Mouse (Mus musculus): ENCODE measurements around the gene Ptprm. TPM values are rescaled to one million over a fixed set of nuclear protein-coding genes. Genes with fewer than 3 reads are reported as not detected.

Ptprm gene
- polyA plus RNA-seq, 1 experiment from 2014 or later, result 12.6 TPM

DNA sequence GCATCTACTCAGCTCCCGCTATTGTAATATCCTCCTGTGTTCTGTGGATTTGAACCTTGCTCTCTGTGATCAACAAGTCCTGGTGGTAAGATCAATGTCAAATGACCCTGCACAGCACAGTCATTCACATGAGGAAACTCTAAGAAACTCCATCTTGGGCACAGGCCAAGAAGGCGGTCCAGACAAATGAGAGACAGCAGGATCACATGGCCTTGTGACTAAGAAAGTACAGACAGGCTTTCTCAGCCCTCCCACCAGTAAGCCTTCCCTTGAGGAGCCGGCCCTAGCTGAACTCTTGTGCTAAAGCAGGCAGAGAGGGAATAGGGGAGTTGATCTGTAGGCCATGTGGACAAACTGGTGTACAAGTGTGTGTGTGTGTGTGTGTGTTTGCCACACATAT is 49.4 kb downstream of the Ptprm start:
- Histone ChIP-seq H3K27me3 (no peaks in the 10 kb centered on the region), H3K9ac (replicated peaks) (no peak overlapping the region), H3K4me2 (no peak overlapping the region), H3K9me3 (no peaks in the 10 kb centered on the region; the same call in 1 of the 2 replicates), H3K4me3 (replicated peaks) (no peak overlapping the region), H3K4me1 (replicated peaks) (peaks cover 15% of the 10 kb centered on the region), H3K36me3 (no peaks in the 10 kb centered on the region), H3K27ac (no peak overlapping the region)
- no peak for ATAC-seq (ENCODE audit: insufficient number of reproducible peaks, insufficient read depth, low FRiP score, low TSS enrichment, low read depth)
- 72% methylated on average over 3 of the region's 3 CpGs for WGBS

GRCm38 (mm10) chr17:67303326-67304099 is 50.7 kb downstream of the Ptprm start:
- H3K4me2 ChIP-seq, result no peak overlapping the region
- H3K4me1 ChIP-seq (replicated peaks), result peaks cover 15% of the 10 kb centered on the region
- no peaks in the 10 kb centered on the region for H3K36me3 ChIP-seq
- no peak for ATAC-seq (ENCODE audit: insufficient number of reproducible peaks, insufficient read depth, low FRiP score, low TSS enrichment, low read depth)
- H3K27ac ChIP-seq, result peak overlapping the region; percentile 57; the same call in 1 of the 2 replicates
- no peaks in the 10 kb centered on the region for H3K27me3 ChIP-seq
- H3K9me3 ChIP-seq, result no peaks in the 10 kb centered on the region; the same call in 1 of the 2 replicates
- H3K9ac ChIP-seq (replicated peaks), result no peak overlapping the region
- no peak overlapping the region for H3K4me3 ChIP-seq (replicated peaks)
- WGBS, result 71% methylated on average over 18 of the region's 18 CpGs

DNA sequence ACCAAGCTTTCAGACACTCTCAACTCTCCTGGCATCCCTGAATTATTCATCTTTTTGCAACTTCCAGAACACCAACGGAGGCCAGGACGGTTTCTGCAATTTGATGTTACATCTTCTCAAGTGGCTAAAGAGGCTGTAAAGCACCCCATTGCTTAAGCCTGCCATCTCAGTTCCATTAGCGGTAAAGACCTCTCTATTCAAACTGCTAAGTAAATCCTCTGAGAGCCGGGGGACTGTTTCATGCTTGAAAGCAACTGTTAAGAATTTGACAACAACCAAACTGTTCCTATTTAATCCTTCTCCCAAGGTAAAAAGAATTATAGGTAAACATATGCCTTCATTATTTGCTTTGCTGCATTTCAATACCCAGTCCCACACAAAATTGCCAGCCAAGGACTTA is 51.7 kb downstream of the Ptprm start:
- no peak for ATAC-seq (ENCODE audit: insufficient number of reproducible peaks, insufficient read depth, low FRiP score, low TSS enrichment, low read depth)
- H3K4me2 ChIP-seq, result no peak overlapping the region
- H3K4me3 ChIP-seq (replicated peaks), result no peak overlapping the region
- 51% methylated on average over 4 of the region's 4 CpGs for WGBS
- H3K9ac ChIP-seq (replicated peaks), result no peak overlapping the region
- H3K27me3 ChIP-seq, result no peaks in the 10 kb centered on the region
- no peaks in the 10 kb centered on the region; the same call in 1 of the 2 replicates for H3K9me3 ChIP-seq
- H3K27ac ChIP-seq, result no peak overlapping the region
- H3K36me3 ChIP-seq, result no peaks in the 10 kb centered on the region
- peaks cover 15% of the 10 kb centered on the region for H3K4me1 ChIP-seq (replicated peaks)

GRCm38 (mm10) chr17:67302074-67302473 is 52.2 kb downstream of the Ptprm start:
- Histone ChIP-seq H3K4me2 (no peak overlapping the region), H3K9me3 (no peaks in the 10 kb centered on the region), H3K36me3 (no peaks in the 10 kb centered on the region), H3K9ac (replicated peaks) (no peak overlapping the region), H3K4me3 (replicated peaks) (no peak overlapping the region), H3K27ac (no peak overlapping the region), H3K4me1 (replicated peaks) (peaks cover 15% of the 10 kb centered on the region), H3K27me3 (no peaks in the 10 kb centered on the region)
- 93% methylated on average over 4 of the region's 4 CpGs for WGBS
- ATAC-seq (ENCODE audit: insufficient number of reproducible peaks, insufficient read depth, low FRiP score, low TSS enrichment, low read depth), result no peak

DNA sequence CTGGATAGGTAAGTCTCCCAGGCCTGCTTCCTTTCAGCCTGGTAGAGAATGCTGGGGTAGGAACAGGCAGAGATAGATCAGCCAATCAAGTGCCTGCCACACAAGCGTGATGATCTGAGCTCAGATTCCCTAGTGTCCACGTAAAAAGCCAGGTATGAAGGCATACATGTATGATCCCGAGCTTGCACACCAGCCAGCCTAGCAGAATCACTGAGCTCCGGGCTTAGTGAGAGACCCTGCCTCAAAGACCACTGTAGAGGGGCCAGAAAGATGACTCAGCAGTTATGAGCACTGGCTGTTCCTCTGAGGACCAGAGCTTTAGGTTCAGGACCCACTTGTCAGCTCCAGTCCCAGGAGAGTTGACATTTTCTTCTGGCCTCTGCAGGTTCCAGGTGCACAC is 52.9 kb downstream of the Ptprm start:
- Histone ChIP-seq H3K27ac (no peak overlapping the region), H3K9ac (replicated peaks) (no peak overlapping the region), H3K27me3 (no peaks in the 10 kb centered on the region), H3K4me3 (replicated peaks) (no peak overlapping the region), H3K36me3 (no peaks in the 10 kb centered on the region), H3K4me1 (replicated peaks) (peaks cover 15% of the 10 kb centered on the region), H3K9me3 (no peaks in the 10 kb centered on the region), H3K4me2 (no peak overlapping the region)
- no peak for ATAC-seq (ENCODE audit: insufficient number of reproducible peaks, insufficient read depth, low FRiP score, low TSS enrichment, low read depth)
- WGBS, result 97% methylated on average over 4 of the region's 4 CpGs

- Histone ChIP-seq H3K9ac (replicated peaks) (no peak overlapping the region), H3K36me3 (no peaks in the 10 kb centered on the region), H3K9me3 (no peaks in the 10 kb centered on the region), H3K4me2 (no peak overlapping the region), H3K4me3 (replicated peaks) (no peak overlapping the region), H3K27me3 (no peaks in the 10 kb centered on the region), H3K4me1 (replicated peaks) (peaks cover 1% of the 10 kb centered on the region), H3K27ac (no peak overlapping the region)
- 79% methylated on average over 9 of the region's 9 CpGs for WGBS
- no peak for ATAC-seq (ENCODE audit: insufficient number of reproducible peaks, insufficient read depth, low FRiP score, low TSS enrichment, low read depth)
These were observed 55.9 kb downstream of the Ptprm start for GRCm38 (mm10) chr17:67298269-67298798.

DNA sequence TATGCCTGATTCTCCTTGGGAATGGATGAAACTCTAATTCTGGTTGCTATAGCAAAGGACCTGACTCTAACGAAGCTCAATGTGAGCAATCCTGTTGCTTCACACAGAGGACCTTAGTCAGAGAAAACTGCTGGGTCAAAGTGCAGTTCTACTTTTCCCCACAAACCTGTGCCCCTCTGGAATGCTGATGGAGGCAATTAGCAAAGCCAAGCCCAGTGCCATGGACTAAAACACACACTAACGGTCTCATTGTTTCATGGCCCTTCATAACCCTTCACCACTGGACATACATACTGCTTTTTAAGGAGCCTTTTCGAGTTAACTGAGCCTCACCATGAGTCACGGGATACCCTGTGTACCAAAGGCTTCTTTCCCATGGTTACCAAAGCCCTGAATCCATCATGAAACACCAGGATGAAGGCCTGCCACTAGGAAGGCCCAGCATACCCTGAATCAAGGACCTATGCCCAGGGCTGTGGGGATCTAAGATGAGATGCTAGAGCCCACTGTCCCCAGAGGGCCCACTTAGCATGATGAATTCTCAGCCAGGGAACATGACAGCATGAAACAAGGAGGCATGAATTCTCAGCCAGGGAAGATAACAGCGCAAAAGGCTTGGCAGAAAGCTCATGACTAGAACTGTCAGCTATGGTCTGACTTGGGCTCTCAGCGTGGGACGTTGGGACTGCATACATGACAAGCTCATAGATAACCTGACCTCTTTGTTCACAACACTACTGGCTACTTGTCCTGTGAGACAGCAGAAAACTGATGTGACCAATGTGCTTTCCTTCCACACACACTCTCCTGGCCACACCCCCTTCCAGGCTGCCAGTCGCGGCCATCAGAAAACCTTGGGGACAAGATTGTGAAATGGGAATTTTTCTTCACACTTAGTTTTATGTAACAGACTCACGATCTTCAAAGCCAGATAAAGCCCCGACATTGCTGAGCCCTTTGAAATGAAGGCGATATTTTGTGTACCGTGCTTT is 57.4 kb downstream of the Ptprm start:
- Histone ChIP-seq H3K27ac (no peak overlapping the region), H3K4me1 (replicated peaks) (no peaks in the 10 kb centered on the region), H3K9ac (replicated peaks) (no peak overlapping the region), H3K4me3 (replicated peaks) (no peak overlapping the region), H3K27me3 (no peaks in the 10 kb centered on the region), H3K36me3 (no peaks in the 10 kb centered on the region), H3K9me3 (no peaks in the 10 kb centered on the region), H3K4me2 (no peak overlapping the region)
- ATAC-seq (ENCODE audit: insufficient number of reproducible peaks, insufficient read depth, low FRiP score, low TSS enrichment, low read depth), result no peak
- 83% methylated on average over 13 of the region's 13 CpGs for WGBS

DNA sequence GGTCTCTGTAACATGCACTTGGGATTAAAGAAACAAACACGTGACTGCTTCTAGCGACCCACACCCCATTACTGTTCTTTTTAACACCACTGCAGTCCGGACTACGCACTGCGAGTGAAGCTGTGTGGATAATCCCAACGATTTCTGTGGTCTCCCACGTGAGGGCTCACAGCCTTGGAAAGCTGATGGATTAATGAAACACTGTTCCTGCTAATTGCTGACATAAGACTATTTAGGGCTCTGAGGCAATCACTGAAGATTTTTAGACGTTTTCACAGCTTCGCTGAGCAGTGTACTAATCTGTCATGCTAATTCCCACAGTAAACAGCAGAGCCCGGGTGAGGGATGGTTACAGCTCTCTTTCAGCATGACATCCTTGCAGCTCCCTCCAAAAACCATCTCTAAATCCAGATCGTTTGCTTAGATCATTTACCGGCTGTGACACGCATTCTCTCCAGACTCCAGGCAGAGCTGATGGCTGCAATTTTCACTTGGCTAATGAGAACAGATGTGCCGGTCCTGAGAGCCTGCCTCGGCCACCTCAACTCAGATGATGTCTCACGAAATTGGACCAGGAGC is 63.5 kb downstream of the Ptprm start:
- H3K4me3 ChIP-seq (replicated peaks), result no peak overlapping the region
- H3K4me1 ChIP-seq (replicated peaks), result peaks cover 17% of the 10 kb centered on the region
- no peaks in the 10 kb centered on the region for H3K9me3 ChIP-seq
- 9% methylated on average over 16 of the region's 16 CpGs for WGBS
- no peak overlapping the region for H3K9ac ChIP-seq (replicated peaks)
- H3K4me2 ChIP-seq, result peak overlapping the region; percentile 42
- no peaks in the 10 kb centered on the region for H3K36me3 ChIP-seq
- H3K27ac ChIP-seq, result no peak overlapping the region
- ATAC-seq (ENCODE audit: insufficient number of reproducible peaks, insufficient read depth, low FRiP score, low TSS enrichment, low read depth), result no peak
- H3K27me3 ChIP-seq, result peaks cover 7% of the 10 kb centered on the region

DNA sequence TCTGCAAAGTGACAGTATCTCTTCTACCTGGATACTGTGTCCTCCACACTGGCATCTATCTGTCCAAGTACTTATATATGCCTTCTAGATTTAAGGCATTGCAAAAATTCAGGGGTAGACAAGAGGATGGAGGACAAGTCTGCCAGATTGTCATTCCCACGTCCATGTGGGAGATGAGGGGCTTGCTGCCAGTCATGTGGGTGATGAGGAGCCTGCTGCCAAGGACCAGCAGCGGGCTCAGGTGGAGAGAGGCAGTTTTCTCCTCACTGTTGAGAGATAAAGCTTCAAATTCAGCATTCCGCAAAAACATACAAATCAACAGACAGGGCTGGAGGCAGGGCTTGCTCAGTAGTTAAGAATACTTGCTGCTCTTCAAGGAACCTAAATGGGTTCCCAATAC is 66.8 kb downstream of the Ptprm start:
- WGBS, result 83% methylated on average over 3 of the region's 3 CpGs
- Histone ChIP-seq H3K9me3 (no peaks in the 10 kb centered on the region), H3K4me2 (no peak overlapping the region), H3K9ac (replicated peaks) (no peak overlapping the region), H3K4me3 (replicated peaks) (no peak overlapping the region), H3K36me3 (no peaks in the 10 kb centered on the region), H3K27ac (no peak overlapping the region), H3K27me3 (peaks cover 7% of the 10 kb centered on the region), H3K4me1 (replicated peaks) (peaks cover 17% of the 10 kb centered on the region)
- no peak for ATAC-seq (ENCODE audit: insufficient number of reproducible peaks, insufficient read depth, low FRiP score, low TSS enrichment, low read depth)

- H3K4me3 ChIP-seq (replicated peaks), result no peak overlapping the region
- no peak for ATAC-seq (ENCODE audit: insufficient number of reproducible peaks, insufficient read depth, low FRiP score, low TSS enrichment, low read depth)
- 48% methylated on average over 13 of the region's 13 CpGs for WGBS
These were observed 72.6 kb downstream of the Ptprm start for GRCm38 (mm10) chr17:67281640-67282170.

More at GRCm38 (mm10) chr17:67281640-67282170, 72.6 kb downstream of the Ptprm start:
- peaks cover 6% of the 10 kb centered on the region; the same call in 1 of the 2 replicates for H3K4me1 ChIP-seq (replicated peaks)
- H3K36me3 ChIP-seq, result no peaks in the 10 kb centered on the region
- H3K27me3 ChIP-seq, result no peaks in the 10 kb centered on the region
- no peak overlapping the region for H3K27ac ChIP-seq
- H3K9ac ChIP-seq (replicated peaks), result no peak overlapping the region
- no peaks in the 10 kb centered on the region for H3K9me3 ChIP-seq
- no peak overlapping the region for H3K4me2 ChIP-seq

All from limb, embryonic 12.5 days (tissue).